Mouse (Mus musculus) A20 (cell line): ENCODE data around the gene Myt1l.

Experiments
- DNase-seq: peaks from one replicate; pipeline ENCODE4 v3.0.0-alpha.2; 2011; ENCODE audit warnings: low read depth, low spot score

Myt1l gene

DNA sequence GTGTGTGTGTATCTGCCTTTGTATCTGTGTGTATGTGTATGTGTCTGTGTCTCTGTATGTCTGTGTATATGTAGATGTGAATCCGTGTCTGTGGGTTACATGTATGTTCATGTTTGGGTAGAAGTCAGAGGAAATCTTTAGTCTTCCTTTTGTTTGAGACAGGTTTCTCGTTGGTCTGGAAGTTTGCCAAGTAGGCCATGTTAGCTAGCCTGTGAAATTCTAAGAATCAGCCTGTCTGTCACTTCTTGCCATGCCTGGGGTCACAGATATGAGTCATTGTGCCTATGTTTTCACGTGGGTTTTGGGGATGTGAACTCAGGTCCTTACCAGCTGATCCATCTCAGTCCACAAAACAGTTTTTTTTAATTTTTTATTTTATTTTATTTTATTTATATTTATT, 128.9 kb downstream of the Myt1l start:
- DNase-seq, result no peak

DNA sequence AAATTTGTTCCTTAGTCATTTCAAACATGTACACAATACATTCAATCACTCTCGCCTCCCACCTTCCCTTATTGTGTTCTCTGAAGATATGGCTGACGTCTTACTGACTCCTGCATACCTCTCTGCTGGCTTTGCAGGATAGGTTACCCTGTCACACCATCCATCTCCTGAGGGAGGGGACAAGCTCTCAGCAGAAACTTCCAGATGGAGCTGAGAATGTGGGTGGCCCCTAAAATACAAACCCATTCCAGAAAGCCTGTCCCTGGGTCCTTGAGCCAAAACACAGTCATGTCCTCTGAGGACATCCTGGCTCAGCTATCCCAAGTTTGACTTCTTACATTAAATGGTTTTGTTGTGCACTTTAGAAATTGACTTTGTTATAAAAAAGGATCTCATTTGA, 129.7 kb downstream of the Myt1l start:
- no peak for DNase-seq

DNA sequence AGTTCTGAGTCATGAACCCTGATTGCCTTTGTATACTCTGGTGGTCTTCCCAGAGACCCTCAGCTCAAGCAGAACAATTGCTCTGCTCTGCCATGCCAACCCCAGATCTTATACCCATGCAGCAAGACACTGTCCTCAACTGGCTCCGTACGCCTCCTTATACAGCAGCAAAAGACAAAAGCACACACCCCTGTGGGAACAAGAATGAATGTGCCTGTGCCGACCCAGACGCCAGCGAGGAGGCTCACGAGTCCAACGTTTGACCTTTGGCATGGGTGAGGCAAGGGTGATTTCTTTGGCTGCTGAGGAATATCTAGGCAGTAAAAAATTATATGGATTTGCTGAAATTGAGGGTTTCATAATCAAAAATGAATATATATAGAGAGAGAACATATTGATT, 143.8 kb downstream of the Myt1l start:
- no peak for DNase-seq

DNA sequence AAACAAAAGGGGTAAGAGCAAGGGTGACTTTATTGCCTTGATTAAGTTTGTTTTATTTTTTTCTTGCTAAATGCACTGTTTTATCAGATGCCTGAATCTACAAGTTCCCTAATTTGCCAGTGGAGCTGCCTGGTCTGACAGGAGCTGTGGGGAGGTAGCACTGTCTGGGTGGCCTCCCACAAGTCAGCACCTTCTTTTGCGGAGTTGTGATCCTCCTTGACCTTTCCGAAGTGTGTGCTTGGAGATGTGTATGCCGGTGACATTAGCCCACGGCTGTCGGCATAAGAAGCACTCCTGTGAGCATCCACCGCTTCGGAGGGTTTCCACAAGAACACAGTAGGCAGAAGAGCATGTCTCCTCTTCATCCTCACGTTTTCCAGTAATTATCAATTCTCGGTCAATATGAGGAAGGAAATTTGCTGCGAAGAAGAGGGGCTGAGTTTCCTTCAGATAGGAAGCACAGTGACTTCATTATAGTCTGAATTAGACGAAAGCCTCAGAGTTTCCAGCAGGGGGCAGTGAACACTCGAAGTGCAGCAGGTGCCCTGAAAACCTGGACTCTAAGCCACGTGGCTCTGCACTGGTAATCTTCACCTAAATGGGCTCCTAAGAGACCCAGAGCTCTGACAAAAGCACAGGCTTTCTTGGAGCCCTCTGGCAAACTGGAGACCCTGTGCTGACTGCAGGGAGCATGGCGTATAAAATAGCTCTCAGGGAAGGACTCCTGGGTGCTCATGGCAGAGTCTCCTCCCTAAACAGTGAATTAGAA, 147.6 kb downstream of the Myt1l start:
- DNase-seq, result peak; percentile 49

DNA sequence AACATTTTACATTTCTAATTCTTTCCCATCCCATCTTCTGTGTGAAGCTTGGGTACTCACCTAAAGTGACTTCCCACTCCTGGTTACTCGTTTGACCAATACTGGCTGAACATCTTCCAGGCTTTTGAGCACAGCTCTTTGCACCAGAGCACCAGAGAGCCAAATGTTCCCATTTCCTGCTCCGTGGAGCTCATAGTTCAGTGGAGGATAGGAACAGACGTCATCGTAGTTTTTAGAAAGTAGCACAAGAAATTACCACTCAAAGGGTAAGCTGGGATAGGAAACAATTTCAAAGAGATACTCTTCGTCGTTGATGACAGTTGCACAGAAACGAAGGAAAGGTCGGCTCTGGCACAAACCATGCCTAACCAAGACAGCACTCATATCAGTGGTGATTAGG, 154.2 kb downstream of the Myt1l start:
- no peak for DNase-seq

DNA sequence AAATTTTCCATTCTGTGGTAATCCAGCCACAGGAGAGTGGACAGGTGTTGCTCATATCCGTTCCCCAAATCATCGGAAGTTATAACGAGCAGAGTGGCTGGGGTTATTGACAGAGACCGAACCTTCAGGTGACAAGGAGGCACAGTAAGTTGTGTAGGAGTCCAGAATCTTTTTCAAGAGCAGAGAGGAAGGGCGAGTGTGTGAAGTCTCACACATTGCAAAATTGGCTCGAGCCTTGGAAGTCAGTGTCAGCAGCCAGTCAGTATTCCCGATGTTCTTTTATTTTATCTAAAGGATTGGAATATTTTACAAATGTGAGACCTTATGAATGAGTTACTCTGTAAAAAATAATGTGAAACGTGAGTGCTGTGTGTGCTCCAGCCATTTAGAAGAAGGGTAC, 154.8 kb downstream of the Myt1l start:
- DNase-seq, result no peak

DNA sequence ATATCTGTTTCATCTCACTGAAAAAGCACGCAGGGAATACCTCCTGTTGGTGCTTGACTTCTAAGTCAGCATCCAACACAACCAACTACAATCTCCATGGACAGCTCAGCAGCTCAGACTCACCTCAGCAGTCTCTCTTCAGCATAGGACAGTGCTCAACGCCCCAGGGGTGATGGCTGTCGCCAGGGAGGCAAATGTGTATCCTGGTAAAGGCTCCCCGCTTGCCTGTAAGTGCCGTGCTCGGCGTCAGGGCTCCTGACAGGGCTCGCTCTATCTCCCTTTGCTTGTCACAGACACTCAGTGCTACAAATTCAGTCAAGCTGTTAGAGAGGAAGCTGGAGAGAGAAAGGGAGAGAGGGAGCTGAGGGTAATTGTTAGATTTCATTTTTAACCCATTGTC, 158.1 kb downstream of the Myt1l start:
- DNase-seq, result no peak

DNA sequence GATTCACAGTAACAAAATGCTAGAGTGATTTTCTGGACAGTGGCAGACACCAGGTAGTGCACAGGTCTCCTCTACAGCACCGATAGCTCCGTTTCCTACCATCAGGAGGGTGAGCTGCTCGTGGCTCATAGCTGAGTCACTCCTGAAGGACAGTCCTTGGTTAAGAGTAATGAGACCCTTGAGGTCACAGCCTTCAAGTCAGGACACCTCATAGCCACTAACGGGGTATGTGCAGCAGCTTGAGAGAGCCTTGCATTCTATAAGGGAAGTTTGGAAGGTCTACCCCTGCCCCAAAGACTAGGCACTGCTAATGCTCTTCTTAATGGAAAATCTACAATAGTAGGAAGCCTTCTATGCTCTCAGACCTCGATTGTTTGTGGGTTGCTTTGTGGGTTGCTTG, 163.4 kb downstream of the Myt1l start:
- DNase-seq, result no peak

DNA sequence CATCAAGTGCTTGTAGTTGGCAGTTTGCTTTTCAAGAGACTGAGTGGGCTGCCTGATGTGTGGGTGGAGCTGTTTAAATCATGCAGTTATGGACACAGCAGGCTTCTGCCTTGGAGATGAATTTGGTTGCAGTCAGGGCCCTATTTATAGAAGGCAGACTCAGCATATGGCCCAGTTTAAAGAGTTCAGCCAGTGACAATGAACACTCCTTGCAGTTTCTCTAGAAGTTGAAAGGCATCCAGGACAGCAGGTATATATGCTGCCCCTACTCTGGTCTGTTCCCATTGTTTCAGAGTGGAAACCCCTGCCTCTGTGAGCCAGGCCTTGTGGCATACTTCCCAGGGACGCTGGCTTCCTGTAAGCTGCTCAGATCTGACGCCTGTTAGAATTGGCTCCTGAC, 167.0 kb downstream of the Myt1l start:
- DNase-seq, result no peak

DNA sequence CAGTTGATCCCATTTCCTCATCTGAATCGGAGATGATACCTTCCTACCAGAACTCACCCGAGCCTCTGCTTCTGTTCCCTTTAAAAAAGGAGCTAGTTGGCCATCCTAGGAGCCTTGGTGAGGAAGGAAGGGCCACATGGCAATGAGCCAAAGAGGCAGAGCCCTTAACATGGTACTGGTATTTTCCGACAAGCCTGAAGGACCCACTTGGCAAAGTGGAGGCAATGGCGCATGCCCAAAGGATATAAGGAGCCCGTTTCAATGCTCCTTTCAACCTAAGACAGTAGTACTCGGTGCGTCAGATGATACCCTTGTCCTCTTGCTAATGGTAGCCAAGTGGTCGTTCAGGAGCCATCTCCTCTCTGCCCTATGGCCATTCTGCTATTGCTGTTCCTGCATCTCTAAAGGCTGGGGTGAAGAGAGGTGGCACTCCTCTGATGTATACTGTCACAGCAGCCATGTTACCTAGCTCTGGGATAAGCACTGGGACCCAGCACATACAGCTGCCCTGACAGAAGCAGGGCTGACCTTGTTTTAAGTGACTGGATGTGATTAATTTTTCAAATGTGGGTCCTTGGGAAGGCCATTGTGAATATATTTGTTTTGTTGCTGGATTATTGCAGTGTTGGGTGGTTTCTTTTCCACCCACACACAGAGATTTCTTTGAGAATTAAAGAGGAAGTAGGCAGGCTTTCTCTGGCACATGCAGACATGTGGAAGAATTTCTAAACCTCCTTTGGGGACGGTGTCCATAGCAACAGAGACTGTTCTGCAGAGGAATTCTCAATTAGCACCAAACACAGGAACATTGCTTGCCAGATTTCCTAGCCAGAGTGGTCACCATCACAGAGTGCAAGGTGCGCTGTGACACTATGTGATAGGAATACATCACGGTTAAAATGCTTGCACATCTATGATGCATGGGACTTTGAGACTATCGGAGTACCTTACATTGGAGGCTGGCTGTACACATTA, 169.6 kb downstream of the Myt1l start:
- DNase-seq, result no peak

DNA sequence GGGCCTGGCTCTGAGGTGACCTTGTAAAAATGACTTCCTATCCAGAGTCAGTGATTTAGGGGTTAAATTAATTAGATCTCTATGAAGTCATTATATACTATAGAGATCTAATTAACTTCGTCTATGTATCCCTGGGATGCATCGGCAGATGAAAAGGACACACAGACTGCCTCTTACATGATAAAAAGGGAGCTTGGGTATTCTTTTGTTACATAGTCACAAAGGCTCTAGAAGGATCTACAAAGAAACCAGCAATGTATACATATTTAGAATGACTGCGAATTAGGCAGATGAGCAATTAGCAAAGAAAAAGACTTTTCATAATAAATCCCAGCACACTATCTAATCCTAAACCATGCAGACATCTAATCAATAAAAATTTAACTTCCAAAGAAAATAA, 170.4 kb downstream of the Myt1l start:
- no peak for DNase-seq

DNA sequence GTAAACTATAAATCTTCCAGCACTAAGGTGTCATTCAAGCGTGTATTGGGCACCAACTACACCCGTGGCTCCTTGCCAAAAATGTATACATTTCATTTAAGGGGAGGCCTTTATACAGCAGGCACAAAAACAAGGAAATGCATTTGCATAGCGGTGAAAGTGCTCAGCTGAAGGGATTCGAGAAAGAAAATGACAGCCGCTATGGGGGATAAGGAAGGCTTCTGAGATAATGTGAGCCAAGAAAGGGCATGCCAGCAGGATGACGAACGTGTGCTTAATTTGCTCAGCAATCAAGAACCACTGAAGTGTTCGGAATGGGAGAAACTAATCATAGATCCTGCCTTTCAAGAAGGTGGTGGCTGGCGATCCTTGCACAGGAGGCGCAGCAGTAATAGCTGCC, 170.8 kb downstream of the Myt1l start:
- DNase-seq, result no peak

DNA sequence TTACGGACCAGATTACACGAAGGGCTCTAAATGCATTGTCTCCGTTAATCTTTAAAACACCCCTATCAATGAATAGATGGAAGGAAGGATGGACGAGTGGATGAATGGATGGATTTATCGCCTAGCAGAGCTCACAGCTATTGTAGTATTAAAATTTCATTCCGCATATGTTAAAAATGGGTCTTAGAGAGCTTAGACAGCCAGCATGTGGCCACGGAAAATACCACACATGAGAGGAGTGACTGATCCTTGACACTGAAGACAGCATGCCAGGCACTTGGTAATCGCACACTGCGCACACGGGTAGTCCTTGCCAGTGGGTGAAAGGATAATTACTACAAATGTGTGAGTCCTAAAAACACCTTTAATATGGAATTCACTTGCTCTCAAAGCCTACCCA, 171.2 kb downstream of the Myt1l start:
- no peak for DNase-seq

DNA sequence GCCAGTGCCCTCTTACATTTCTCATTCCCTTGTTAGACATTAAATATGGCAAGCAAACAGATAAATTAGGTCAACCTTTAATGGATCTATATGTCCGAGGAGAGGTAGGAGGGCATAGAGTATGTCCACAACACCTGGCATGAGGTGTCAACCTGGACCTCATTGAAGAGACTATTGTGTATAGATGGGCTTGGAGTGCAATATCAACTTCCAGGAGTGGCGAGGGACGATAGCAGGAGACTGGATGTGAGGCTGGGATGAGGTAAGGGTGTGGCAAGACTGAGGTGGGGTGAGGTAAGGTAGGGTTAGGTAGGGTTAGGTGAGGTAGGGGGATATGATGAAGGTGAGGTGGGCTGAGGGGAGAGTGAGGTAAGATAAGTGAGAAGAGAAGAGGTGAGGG, 171.8 kb downstream of the Myt1l start:
- no peak for DNase-seq

DNA sequence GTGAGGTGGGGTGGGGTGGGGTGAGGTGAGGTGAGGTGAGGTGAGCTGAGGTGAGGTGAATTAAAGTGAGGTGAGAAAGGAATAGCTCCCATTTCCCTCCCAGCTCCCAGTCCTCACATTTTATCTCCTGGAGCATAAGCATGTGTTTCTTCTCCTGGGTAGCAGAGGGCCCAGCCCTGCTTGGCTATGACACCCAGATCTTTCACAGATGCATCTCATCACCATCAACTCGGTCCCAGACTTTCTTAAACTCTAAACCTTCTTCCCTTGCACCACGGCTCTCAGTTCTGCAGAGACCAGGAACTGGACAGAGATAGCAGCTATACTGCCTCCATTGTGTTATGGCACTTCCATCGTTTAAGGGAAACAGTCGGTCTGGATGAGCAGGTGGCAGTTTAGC, 172.9 kb downstream of the Myt1l start:
- no peak for DNase-seq

DNA sequence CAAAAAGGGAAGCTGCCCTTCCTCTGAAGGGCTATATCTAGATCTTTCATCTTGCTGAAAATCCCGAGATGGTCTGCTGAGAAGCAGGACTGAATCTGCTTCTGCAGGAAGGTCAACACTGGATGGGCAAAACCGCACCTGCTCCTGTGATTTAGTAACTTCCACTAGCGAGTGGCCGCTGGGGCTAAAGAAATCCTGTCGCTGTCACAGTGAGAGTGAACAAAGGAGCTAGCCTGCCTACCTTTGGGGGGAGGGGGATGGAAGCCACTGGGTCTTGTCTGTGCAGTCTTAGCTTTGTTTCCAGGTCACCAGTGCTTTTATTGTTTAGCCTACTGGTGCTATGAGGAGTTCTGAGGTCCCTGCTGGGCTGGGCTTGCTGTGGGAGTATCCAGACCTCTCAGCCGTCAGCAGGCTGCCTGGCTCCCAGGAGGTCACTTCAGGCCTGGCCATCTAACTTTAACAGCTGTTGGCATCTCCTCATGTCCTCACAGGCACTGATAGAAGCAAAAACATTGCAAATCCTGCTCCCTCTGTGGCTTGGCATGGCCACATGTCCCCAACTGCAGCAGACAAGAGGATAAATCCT, 173.6 kb downstream of the Myt1l start:
- no peak for DNase-seq

DNA sequence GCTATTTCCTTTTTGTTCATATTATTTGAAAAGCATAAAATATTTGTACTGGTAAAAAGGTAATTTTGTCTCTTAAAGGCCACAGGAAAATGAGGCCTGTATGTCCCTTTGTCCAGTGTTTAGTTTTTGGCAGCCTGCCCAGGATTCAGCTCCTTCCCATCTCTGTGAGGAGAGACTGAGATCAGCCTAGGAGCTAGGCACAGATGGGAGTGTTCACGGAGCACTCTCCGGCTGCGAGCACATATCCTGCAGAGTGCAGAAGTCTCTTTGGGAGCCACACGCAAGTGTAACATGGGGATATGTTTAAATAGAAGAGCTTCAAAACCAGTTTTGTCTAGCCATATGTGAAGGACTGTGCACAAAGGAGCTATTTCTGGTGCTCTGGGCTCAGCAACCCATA, 174.4 kb downstream of the Myt1l start:
- no peak for DNase-seq

DNA sequence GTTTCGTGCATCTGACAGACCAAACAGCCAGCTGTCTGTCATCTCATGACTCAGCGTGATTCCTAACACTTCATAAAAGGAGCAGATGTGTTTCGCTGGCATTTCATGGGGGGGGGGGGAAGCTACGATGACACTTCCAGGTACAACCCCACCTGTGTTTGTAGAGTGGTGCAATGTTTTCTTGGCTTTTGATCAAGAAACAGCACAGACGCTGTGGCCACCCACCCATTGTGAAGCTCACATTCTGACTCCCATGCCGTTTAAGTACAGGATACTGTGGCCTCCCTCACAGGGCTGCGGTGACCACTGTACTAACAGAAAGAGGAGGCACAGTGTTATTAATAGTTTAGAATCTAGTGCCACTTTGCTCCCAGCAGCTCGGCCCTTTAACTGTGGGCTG, 175.4 kb downstream of the Myt1l start:
- DNase-seq, result no peak

DNA sequence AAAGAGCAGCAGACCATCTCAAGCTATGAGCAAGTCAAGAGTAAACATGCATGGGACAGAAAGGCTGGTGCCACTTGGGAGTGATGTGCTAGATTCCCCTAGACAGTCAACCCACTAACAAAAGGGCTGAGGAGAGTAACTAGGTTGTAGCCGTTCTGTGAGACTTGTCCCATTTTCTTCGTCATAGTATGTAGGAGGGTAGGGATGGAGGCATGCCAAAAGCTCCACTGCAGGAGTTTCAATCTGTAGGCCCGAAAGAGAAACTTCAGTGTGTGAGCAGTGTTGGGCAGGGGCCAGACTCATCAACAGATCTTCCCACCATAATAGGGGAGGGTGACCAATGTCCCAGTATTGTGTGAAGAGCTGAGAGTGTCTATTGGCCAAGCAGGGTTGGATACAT, 178.9 kb downstream of the Myt1l start:
- DNase-seq, result no peak

DNA sequence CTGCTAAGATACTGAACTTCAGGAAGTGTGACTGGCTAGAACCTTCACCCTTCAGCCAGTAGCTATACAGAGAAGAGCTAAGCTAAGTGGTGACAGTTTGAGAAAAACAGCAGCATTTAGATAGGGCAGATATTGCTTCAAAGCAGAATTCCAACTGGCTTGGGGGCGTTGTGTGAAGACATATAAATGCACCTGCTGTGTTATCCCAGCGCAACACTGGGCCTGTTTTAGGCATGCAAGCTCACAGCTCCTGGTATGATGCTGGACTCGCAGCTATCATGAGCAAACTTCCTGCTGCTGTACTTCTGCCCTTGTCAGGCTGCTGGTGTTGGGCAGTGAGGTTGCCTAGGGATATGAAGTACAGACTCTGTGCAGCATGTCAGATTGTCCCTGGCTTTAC, 180.0 kb downstream of the Myt1l start:
- no peak for DNase-seq

DNA sequence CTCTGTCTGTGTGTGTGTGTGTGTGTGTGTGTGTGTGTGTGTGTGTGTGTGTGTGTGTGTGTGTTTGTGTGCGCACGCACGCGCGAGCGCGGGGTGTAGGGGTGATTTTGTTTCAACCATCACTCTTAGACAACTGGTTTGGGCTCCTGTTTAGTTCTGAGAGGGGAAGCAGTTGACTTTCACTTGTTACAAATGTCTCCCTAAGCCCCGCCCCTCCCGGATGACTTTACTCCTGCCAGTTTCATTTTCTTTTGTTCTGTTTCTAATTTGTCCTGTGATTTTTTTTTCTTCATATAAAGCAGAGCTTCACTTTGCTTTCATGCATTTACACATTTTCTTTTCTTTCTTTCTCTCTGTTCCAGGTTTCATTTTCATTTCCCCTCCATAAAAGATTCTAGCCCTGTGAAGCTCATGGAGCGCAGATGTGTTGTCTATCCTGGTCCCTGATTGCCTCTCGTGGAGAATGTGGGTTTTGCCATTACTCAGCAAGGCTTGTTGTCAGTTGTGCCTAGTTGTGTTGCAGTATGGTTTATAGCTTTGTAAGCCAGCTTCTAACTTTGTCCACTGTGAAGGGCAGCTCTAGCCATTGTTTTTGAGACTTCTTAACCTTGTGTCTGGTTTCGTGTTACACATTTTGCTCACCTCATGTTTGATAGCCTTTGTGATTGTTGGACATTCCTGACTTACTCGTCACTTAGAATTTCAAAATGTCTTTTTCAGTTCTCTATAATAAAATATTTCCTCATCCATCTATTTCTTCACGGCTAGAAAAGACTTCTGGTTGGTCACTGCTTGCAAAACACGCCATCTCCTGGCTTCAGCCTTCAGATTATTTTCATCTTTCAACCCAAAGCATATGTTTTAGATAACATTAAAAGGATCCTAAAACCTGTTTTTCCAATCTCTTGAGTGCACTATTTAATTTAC, 184.9 kb downstream of the Myt1l start:
- DNase-seq, result peak; percentile 9
